Mouse (Mus musculus): ENCODE results near the gene Spib. TPM values are rescaled to one million over a fixed set of nuclear protein-coding genes. Genes with fewer than 3 reads are reported as not detected.

Spib gene
- polyA plus RNA-seq, 1 experiment from 2014 or later: 0.04 TPM

DNA sequence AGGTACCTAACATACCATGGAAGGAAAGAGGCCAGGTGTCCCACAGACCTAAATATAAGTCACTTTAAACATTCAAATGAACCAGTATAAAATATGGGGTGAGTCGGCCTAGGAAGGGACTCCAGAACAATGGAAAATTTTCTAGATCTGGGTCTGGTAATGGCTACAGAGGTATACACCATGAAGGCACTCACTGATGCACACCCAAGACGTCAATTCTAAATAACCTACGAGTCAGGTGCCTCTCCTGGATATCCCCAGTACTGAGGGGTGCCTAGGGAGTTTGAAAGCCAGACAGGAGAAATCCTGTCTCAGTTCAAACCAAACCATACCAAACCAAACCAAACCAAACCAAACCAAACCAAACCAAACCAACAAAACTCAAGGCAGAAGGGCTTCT lies 1.4 kb downstream of the Spib start:
- no peak for DNase-seq (ENCODE audit: low spot score)
- no peaks in the 10 kb centered on the region for H3K9me3 ChIP-seq (replicated peaks; ENCODE audit: low read length)
- peaks cover 4% of the 10 kb centered on the region; the same call in 1 of the 2 replicates for H3K36me3 ChIP-seq (ENCODE audit: insufficient read depth, low read length)
- H3K9ac ChIP-seq (ENCODE audit: low read depth, low read length): no peak overlapping the region
- H3K4me1 ChIP-seq (replicated peaks; ENCODE audit: insufficient read depth, low read length): no peaks in the 10 kb centered on the region
- no peak overlapping the region for H3K27ac ChIP-seq
- H3K4me2 ChIP-seq (ENCODE audit: low read length): no peak overlapping the region
- WGBS: 74% methylated on average over 3 of the region's 3 CpGs
- no peak overlapping the region for H3K4me3 ChIP-seq (replicated peaks; ENCODE audit: low read depth, low read length)
- TF ChIP-seq CTCF (IDR thresholded peaks at IDR 0.05; ENCODE audit: low read depth): no peak
- no peak for ATAC-seq (replicated peaks; ENCODE audit: low FRiP score, low read depth)
- H3K27me3 ChIP-seq (ENCODE audit: insufficient read depth, low read length): no peaks in the 10 kb centered on the region

DNA sequence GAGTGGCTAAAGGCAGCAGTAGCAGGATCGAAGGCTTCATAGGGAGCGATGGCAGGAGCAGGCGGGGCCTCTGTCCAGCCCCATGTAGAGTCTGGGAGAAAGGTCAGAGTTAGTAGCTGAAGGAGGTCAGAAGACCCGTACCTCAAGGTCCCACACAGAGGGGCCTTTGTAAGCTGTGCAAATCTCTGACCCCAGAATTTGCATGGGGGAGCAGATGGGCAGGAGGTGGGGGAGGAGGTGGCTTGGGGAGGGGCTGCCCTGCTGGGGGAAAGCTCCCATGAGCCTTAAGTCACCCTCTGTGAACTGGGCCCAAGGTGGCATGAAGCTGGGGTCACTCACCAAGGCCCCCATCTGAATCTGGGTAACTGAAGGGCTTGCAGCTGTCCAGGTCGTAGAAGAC lies 2.4 kb downstream of the Spib start:
- ATAC-seq (replicated peaks; ENCODE audit: low FRiP score, low read depth) (no peak), DNase-seq (ENCODE audit: low spot score) (no peak)
- H3K27ac ChIP-seq: no peak overlapping the region
- TF ChIP-seq CTCF (IDR thresholded peaks at IDR 0.05; ENCODE audit: low read depth): no peak
- H3K9me3 ChIP-seq (replicated peaks; ENCODE audit: low read length): no peaks in the 10 kb centered on the region
- WGBS: 64% methylated on average over 5 of the region's 5 CpGs
- no peak overlapping the region for H3K4me2 ChIP-seq (ENCODE audit: low read length)
- no peaks in the 10 kb centered on the region; the same call in 1 of the 2 replicates for H3K36me3 ChIP-seq (ENCODE audit: insufficient read depth, low read length)
- no peak overlapping the region for H3K4me3 ChIP-seq (replicated peaks; ENCODE audit: low read depth, low read length)
- H3K4me1 ChIP-seq (replicated peaks; ENCODE audit: insufficient read depth, low read length): no peaks in the 10 kb centered on the region
- no peak overlapping the region for H3K9ac ChIP-seq (ENCODE audit: low read depth, low read length)
- no peaks in the 10 kb centered on the region for H3K27me3 ChIP-seq (ENCODE audit: insufficient read depth, low read length)

GRCm38 (mm10) chr7:44527483-44528398 lies 4.1 kb downstream of the Spib start:
- Histone ChIP-seq H3K27me3 (ENCODE audit: insufficient read depth, low read length) (no peaks in the 10 kb centered on the region), H3K27ac (peak overlapping the region; percentile 70), H3K9ac (ENCODE audit: low read depth, low read length) (peak overlapping the region; percentile 53), H3K4me3 (replicated peaks; ENCODE audit: low read depth, low read length) (peak overlapping the region; percentile 19), H3K4me1 (replicated peaks; ENCODE audit: insufficient read depth, low read length) (no peaks in the 10 kb centered on the region), H3K36me3 (ENCODE audit: insufficient read depth, low read length) (no peaks in the 10 kb centered on the region), H3K9me3 (replicated peaks; ENCODE audit: low read length) (no peaks in the 10 kb centered on the region), H3K4me2 (ENCODE audit: low read length) (peak overlapping the region; percentile 62)
- WGBS: 7% methylated on average over 40 of the region's 40 CpGs
- peak; percentile 79 for TF ChIP-seq CTCF (IDR thresholded peaks at IDR 0.05; ENCODE audit: low read depth)
- DNase-seq (ENCODE audit: low spot score): peak; percentile 72
- peak; percentile 78 for ATAC-seq (replicated peaks; ENCODE audit: low FRiP score, low read depth)

- no peak for ATAC-seq (replicated peaks; ENCODE audit: low FRiP score, low read depth)
- Histone ChIP-seq H3K9me3 (replicated peaks; ENCODE audit: low read length) (no peaks in the 10 kb centered on the region), H3K27ac (no peak overlapping the region), H3K4me2 (ENCODE audit: low read length) (no peak overlapping the region), H3K9ac (ENCODE audit: low read depth, low read length) (no peak overlapping the region), H3K4me3 (replicated peaks; ENCODE audit: low read depth, low read length) (no peak overlapping the region), H3K36me3 (ENCODE audit: insufficient read depth, low read length) (no peaks in the 10 kb centered on the region), H3K27me3 (ENCODE audit: insufficient read depth, low read length) (0 out of 2 replicates have a peak, but pooled peaks cover 7% of the 10 kb centered on the region), H3K4me1 (replicated peaks; ENCODE audit: insufficient read depth, low read length) (no peaks in the 10 kb centered on the region)
- 87% methylated on average over 14 of the region's 14 CpGs for WGBS
- no peak for DNase-seq (ENCODE audit: low spot score)
- TF ChIP-seq CTCF (IDR thresholded peaks at IDR 0.05; ENCODE audit: low read depth): no peak
Measured at GRCm38 (mm10) chr7:44526414-44527154, 5.3 kb downstream of the Spib start.

GRCm38 (mm10) chr7:44525126-44525832 lies 6.6 kb downstream of the Spib start:
- ATAC-seq (replicated peaks; ENCODE audit: low FRiP score, low read depth): 0 out of 2 replicates have a peak, but pooled peaks have one; percentile 30
- 18% methylated on average over 22 of the region's 22 CpGs for WGBS
- Histone ChIP-seq H3K27me3 (ENCODE audit: insufficient read depth, low read length) (0 out of 2 replicates have a peak, but pooled peaks cover 7% of the 10 kb centered on the region), H3K4me1 (replicated peaks; ENCODE audit: insufficient read depth, low read length) (no peaks in the 10 kb centered on the region), H3K4me2 (ENCODE audit: low read length) (peak overlapping the region; percentile 48), H3K4me3 (replicated peaks; ENCODE audit: low read depth, low read length) (no peak overlapping the region), H3K9ac (ENCODE audit: low read depth, low read length) (peak overlapping the region; percentile 43; the same call in 1 of the 2 replicates), H3K27ac (no peak overlapping the region), H3K9me3 (replicated peaks; ENCODE audit: low read length) (no peaks in the 10 kb centered on the region), H3K36me3 (ENCODE audit: insufficient read depth, low read length) (no peaks in the 10 kb centered on the region)
- DNase-seq (ENCODE audit: low spot score): peak; percentile 57
- TF ChIP-seq CTCF (IDR thresholded peaks at IDR 0.05; ENCODE audit: low read depth): no peak

DNA sequence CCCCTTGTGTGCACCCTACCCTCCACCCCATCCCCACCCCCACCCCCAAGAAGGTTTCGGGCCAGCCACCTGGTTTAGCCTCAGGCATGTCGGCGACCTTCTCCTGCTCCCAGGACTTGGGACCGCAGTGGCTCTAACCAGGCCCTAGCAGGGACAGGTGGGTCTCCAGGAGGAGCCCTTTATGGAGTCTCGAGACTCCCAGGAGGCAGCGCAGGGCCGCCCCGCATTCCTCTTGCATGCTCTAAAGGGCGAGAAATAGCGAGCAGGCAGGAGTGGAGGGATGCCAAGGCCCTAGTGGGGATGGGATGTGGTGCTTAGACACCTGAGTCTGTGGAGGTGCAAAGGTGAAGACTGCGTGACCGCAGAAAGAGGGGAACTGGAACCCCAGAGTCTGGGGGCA lies 7.4 kb downstream of the Spib start, which contains the start of gene Mybpc2:
Mybpc2 (minus strand) TSS at position 155 of the 400 bp plus-strand sequence.
- Histone ChIP-seq H3K4me2 (ENCODE audit: low read length) (peak within 1 kb of the TSS; percentile 48), H3K36me3 (ENCODE audit: insufficient read depth, low read length) (no peaks in the 10 kb centered on the region), H3K27ac (no peak within 1 kb of the TSS), H3K4me1 (replicated peaks; ENCODE audit: insufficient read depth, low read length) (no peaks in the 10 kb centered on the region), H3K9ac (ENCODE audit: low read depth, low read length) (peak within 1 kb of the TSS; percentile 43; the same call in 1 of the 2 replicates), H3K9me3 (replicated peaks; ENCODE audit: low read length) (no peaks in the 10 kb centered on the region), H3K27me3 (ENCODE audit: insufficient read depth, low read length) (0 out of 2 replicates have a peak, but pooled peaks cover 7% of the 10 kb centered on the region), H3K4me3 (replicated peaks; ENCODE audit: low read depth, low read length) (no peak within 1 kb of the TSS)
- DNase-seq (ENCODE audit: low spot score) (no peak), ATAC-seq (replicated peaks; ENCODE audit: low FRiP score, low read depth) (no peak)
- no peak for TF ChIP-seq CTCF (IDR thresholded peaks at IDR 0.05; ENCODE audit: low read depth)
- WGBS: 27% methylated on average over 12 of the region's 12 CpGs

All from kidney, postnatal 0 days (tissue).